Mouse (Mus musculus) right cerebral cortex, postnatal 14 days (tissue): ENCODE data around the gene Anp32e.
"Not testable (repeated sequence)": the region's sequence is repeated elsewhere in the genome, so short reads cannot be mapped to it uniquely, and the experiment has no call there.

Experiments used
- DNase-seq: peaks from one replicate; pipeline ENCODE4 v3.0.0; 2022

Anp32e gene

DNA sequence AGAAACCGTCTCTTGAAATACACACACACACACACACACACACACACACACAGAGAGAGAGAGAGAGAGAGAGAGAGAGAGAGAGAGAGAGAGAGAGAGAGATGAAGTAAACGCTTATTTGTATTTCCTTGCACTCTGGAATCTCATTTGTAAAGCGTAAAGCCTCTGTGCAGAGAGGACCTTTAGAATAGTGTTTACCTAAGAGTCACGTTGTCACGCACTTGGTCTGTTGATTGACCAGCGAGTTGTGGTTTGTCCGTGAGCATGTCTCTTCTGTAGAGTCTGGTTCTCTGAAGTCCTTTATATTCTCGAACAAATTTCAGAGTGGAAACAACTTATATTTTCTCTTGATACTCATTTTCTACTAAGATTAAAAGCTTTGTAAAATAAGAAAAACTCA, 15.7 kb downstream of the Anp32e start:
- no peak for DNase-seq

DNA sequence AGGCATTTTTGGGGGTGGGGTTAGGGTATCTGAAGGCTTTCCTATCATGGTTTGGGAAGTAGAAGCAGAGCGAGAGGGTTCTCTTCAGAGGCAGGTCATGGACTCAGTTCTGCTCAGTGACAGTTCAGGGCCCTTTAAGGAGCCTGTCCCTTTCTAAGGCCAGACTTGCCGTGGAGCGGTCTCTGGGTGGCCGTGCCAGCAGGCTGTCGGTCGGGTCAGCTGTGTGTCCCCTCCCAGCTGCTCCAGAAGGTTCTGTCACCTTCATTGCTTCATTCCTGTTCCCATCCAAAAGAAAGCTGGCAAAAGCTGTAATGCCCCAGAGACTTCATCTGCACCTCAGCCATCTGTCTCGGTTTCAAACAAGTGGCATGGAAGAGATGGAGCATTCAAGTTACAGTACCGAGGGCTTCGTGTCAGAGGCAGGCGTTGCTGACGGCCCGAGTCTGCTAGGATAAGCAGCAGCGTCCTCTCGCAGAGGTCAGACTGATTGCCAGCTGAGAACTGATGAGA, 16.7 kb downstream of the Anp32e start:
- DNase-seq = no peak

GRCm38 (mm10) chr3:95948325-95948724, 19.3 kb downstream of the Anp32e start:
- no peak for DNase-seq

- peak; percentile 85 for DNase-seq
Observed at GRCm38 (mm10) chr3:95950763-95951551, 21.9 kb downstream of the Anp32e start.

DNA sequence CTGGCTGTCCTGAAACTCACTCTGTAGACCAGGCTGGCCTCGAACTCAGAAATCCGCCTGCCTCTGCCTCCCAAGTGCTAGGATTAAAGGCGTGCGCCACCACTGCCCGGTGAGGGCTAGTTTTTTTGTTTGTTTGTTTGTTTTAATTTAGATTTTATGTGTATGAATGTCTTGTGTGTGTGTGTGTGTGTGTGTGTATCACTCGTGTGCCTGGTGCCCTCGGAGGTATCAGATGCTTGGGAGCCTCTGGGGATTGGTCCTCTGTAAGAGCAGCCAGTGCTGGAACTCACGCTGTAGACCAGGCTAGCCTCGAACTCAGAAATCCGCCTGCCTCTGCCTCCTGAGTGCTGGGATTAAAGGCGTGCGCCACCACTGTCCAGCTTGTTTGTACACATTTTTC, 22.5 kb downstream of the Anp32e start:
- DNase-seq = not testable (repeated sequence)

GRCm38 (mm10) chr3:95953023-95953422, 24.0 kb downstream of the Anp32e start:
- DNase-seq = no peak

DNA sequence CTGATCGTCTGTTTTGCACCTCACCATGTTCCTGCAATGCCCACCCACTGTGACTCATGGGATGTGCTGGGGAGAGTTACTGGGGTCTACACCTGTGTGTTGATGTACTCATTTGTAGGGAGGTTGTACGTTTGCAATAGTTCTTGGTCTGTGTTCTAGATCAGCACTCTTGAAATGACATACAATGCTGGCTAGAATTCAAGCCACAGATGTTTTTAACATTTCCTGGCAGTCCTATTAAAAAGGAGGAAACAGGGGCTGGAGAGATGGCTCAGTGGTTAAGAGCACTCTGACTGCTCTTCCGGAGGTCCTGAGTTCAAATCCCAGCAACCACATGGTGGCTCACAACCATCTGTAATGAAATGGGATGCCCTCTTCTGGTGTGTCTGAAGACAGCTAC, 24.5 kb downstream of the Anp32e start:
- DNase-seq = no peak

GRCm38 (mm10) chr3:95954648-95955173, 25.7 kb downstream of the Anp32e start:
- not testable (repeated sequence) for DNase-seq

GRCm38 (mm10) chr3:95955318-95955717, 26.3 kb downstream of the Anp32e start:
- no peak for DNase-seq

- peak; percentile 41 for DNase-seq
Observed at GRCm38 (mm10) chr3:95957359-95958148, 28.5 kb downstream of the Anp32e start.

- no peak for DNase-seq
Observed at GRCm38 (mm10) chr3:95959082-95959481, 30.0 kb downstream of the Anp32e start.

GRCm38 (mm10) chr3:95959807-95960206, 30.8 kb downstream of the Anp32e start:
- DNase-seq = no peak

- not testable (repeated sequence) for DNase-seq
Observed at GRCm38 (mm10) chr3:95962182-95962581, 33.1 kb downstream of the Anp32e start.

GRCm38 (mm10) chr3:95963230-95963629, 34.2 kb downstream of the Anp32e start:
- DNase-seq = no peak

GRCm38 (mm10) chr3:95963681-95964080, 34.6 kb downstream of the Anp32e start:
- DNase-seq = peak; percentile 43

DNA sequence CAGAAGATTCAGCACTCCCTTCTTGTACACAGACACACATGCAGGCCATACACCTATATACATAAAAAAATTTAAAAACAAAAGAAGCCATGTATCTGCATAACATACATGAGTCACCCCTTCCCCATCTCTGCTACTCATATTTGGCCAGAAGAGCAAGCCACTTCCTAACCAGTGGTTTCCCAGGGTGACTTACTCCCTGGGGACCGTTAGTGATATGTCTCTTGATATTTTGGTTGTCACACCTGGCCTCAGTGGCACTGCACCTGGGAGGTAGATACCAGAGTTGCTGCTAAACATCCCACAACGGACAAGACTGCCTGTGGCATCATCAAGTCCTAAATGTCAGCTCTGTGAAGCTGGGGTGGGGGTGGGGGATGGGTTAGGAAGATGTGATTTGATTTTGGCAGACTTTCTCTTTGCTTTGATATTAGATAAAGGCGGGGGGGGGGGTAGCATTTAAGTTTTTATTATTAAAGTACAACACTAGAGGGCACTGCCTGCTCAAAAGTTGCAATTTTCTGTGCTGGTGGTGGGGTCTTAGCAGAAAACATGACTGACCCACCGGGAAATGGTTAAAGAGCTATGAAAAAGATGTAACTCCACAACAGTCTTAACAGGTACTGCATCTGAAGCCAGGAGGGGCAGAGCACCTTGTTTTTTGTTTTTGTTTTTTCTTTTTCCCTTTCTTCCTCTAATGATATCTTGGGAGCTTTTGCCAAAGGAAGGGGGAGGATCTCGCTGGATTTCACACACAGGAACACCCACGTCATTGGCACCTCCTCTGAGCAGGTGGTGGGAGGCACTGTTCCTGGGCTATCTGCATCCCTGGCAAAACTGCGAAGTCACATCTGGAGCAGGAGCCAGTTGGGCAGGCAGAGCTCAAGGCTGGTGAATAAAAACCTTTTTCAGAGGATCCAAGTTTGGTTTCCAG, 36.7 kb downstream of the Anp32e start:
- no peak for DNase-seq

GRCm38 (mm10) chr3:95969277-95969676, 40.2 kb downstream of the Anp32e start:
- no peak for DNase-seq

DNA sequence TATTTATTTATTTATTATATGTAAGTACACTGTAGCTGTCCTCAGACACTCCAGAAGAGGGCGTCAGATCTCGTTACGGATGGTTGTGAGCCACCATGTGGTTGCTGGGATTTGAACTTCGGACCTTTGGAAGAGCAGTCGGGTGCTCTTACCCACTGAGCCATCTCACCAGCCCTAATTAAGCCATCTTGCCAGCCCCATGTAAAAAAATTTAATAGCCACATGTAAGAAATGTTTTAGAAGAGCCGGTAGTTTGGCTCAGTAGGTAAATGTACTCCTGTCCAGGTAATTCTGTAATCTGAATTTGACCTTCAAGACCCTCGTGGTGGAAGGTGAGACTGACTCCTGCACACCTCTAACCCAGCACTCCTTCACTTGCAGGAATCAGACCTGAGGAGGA, 41.6 kb downstream of the Anp32e start:
- DNase-seq = not testable (repeated sequence)

- DNase-seq = no peak
Observed at GRCm38 (mm10) chr3:95972251-95972872, 43.3 kb downstream of the Anp32e start.

DNA sequence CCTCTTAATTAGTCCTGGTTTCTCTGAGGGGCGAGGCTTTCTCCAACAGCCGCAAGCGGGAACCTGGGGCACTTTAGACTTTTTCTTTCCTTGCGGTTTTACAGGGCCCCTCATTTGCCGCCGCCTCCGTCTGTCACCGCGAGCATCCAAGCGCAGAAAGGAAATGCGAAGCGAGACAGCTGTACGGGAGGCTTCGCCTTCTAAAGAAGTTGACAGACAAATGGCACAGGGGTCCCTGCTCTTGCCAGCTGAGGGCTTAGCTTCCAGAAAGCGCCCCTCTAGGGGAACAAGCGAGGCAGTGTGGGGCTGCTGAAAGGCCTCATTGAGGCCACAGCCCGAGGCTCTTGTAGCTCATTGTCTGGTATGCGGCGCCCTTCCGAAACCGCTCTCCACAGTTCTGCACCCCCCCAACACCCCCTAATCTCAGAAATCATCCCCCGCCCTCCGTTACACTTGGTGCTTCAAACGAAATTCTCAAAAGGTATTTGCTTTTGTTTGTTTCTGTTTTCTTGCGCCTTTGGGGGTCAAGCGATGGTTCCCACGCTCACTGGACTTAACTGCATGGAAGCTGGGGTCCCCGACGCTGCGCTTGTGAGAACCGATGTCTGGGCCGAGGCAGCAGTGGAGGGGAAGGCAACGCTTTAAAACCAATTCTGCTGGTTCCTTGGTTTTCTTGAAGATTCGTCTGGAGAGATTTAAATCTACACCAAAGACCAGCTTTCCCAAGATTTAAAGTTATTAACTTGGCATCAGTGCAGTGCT, 44.0 kb downstream of the Anp32e start:
- no peak for DNase-seq

DNA sequence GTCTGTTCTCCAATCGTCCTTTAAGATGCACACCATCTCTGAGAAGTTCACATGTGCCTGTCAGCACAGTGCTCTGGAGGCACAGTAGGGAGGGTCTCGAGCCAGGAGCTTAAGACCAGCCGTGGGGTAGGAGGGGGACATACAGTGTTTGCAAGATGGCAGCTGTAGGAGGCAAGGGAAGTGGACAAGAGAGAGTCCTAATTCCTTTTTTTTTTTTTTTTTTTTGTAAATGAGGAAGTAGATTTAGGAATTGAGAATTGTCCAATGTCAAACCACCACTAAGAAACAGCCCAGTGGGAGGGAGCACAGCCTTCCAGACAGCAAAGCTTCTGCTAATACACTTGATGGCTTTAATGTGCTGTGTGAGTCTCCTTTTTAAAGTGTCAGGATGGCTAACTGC, 48.0 kb downstream of the Anp32e start:
- DNase-seq = no peak
